20 mouse cellular contexts compared by ENCODE assay signal in genomic region chr10:98196852-98197251, GRCm38 (mm10).
"Had no signal": no experiment of that assay in that cellular context is flagged by ENCODE, and none has a peak within 500 bp of the region (broad histone marks: within the 10 kb centered on the region; RNA-seq: fewer than 3 reads in every experiment).

No protein-coding gene starts in this region.

- H3K4me1 ChIP-seq: midbrain, embryonic 10.5 days; midbrain, embryonic 12.5 days; neural tube, embryonic 13.5 days; neural tube, embryonic 15.5 days; stomach, embryonic 15.5 days had no signal

- ATAC-seq: midbrain, embryonic 16.5 days had no signal

- H3K9ac ChIP-seq: lung, embryonic 14.5 days; midbrain, embryonic 12.5 days; neural tube, embryonic 13.5 days; neural tube, embryonic 15.5 days; stomach, embryonic 15.5 days had no signal

- H3K4me2 ChIP-seq: lung, embryonic 14.5 days; midbrain, embryonic 12.5 days; neural tube, embryonic 13.5 days; neural tube, embryonic 15.5 days; stomach, embryonic 15.5 days had no signal

- DNase-seq: lung, embryonic 14.5 days; lung, postnatal 10 days; lung, postnatal 4 days; midbrain, embryonic 14.5 days; retina, postnatal 1 day; right cerebral cortex, adult 18-20 months; right cerebral cortex, postnatal 25 days; right cerebral cortex, postnatal 4 days; spleen, adult 18-20 months; thymus, adult 2 months; thymus, postnatal 25 days; thymus, postnatal 4 days had no signal

- H3K4me3 ChIP-seq: midbrain, embryonic 10.5 days; midbrain, embryonic 12.5 days; myocyte; neural tube, embryonic 13.5 days; neural tube, embryonic 15.5 days; stomach, embryonic 15.5 days had no signal

- H3K9me3 ChIP-seq: midbrain, embryonic 10.5 days; midbrain, embryonic 12.5 days; neural tube, embryonic 13.5 days; neural tube, embryonic 15.5 days; stomach, embryonic 15.5 days had no signal

- H3K27ac ChIP-seq: midbrain, embryonic 10.5 days; midbrain, embryonic 12.5 days; neural tube, embryonic 13.5 days; neural tube, embryonic 15.5 days; stomach, embryonic 15.5 days; stomach, postnatal 0 days had no signal

- H3K36me3 ChIP-seq: midbrain, embryonic 10.5 days; midbrain, embryonic 12.5 days; neural tube, embryonic 13.5 days; neural tube, embryonic 15.5 days; stomach, embryonic 15.5 days had no signal

- H3K27me3 ChIP-seq: midbrain, embryonic 12.5 days; neural tube, embryonic 13.5 days; neural tube, embryonic 15.5 days; stomach, embryonic 15.5 days had no signal
